Mouse (Mus musculus): ENCODE measurements around the gene Blzf1.

DNA sequence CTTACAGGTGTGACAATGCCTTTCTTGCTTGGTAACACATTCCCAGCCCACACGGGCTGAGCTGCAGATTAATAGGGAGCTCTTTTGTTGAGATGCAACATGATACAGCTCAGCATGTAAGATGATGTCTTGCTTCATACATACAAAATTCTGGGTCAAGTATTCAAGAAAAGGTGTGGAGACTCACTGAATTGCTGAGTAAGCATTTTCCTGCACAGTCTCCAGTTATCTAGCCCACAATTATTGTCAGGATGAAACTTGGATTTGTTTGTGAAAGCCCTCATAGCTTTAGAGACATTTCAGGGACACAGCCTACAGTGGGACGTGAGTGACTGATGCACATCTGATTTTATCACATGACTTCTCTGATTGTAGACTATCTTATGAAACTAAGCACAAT is 65.8 kb downstream of the Blzf1 start:
- TF ChIP-seq POLR2A (IDR thresholded peaks at IDR 0.05; ENCODE audit: borderline replicate concordance, insufficient read depth, low read length): no peak
- TF ChIP-seq CTCF (IDR thresholded peaks at IDR 0.05; ENCODE audit: borderline replicate concordance, insufficient read depth, low read depth, low read length): no peak

All from cerebellum, adult 2 months (tissue).